Mouse (Mus musculus) olfactory bulb, adult 2 months (tissue): ENCODE results near the gene Bet1l.

ENCODE experiments used
- CTCF ChIP-seq: fragments of 200-500 bp; IDR thresholded peaks from 2 replicates; pipeline ENCODE4 v1.5.1; 2012; ENCODE audit warnings: low read depth, mild to moderate bottlenecking, low read length, moderate library complexity; ENCODE audit not compliant: insufficient read depth
- POLR2A ChIP-seq: fragments of 200-500 bp; IDR thresholded peaks from 2 replicates; pipeline ENCODE4 v1.6.1; 2012; ENCODE audit warnings: mild to moderate bottlenecking, low read depth, low read length, moderate library complexity; ENCODE audit not compliant: insufficient read depth

GRCm38 (mm10) chr7:140881696-140882468 lies 24.5 kb upstream of the Bet1l start, which contains the start of the genes Psmd13 and Sirt3:
- TF ChIP-seq CTCF, result no peak
- TF ChIP-seq POLR2A, result peak; percentile 48
